Mouse (Mus musculus): ENCODE data around the gene Fam120b. TPM values are rescaled to one million over a fixed set of nuclear protein-coding genes. Genes with fewer than 3 reads are reported as not detected.
"Not testable (repeated sequence)": the region's sequence is repeated elsewhere in the genome, so short reads cannot be mapped to it uniquely, and the experiment has no call there.

Fam120b gene
- polyA plus RNA-seq, 1 experiment from 2014 or later = 14.7 TPM

GRCm38 (mm10) chr17:15440463-15441121 lies 44.6 kb downstream of the Fam120b start:
- Histone ChIP-seq H3K27me3 (no peaks in the 10 kb centered on the region), H3K27ac (no peak overlapping the region), H3K4me2 (peak overlapping the region; percentile 38), H3K4me3 (no peak overlapping the region), H3K9me3 (replicated peaks) (no peaks in the 10 kb centered on the region), H3K9ac (no peak overlapping the region), H3K4me1 (replicated peaks) (peaks cover 13% of the 10 kb centered on the region), H3K36me3 (no peaks in the 10 kb centered on the region)
- 11% methylated on average over 11 of the region's 11 CpGs for WGBS
- peak; percentile 43; the same call in 1 of the 2 replicates for ATAC-seq (replicated peaks; ENCODE audit: insufficient number of reproducible peaks, insufficient read depth, low FRiP score, low read depth)

- Histone ChIP-seq H3K4me3 (no peak overlapping the region), H3K27ac (no peak overlapping the region), H3K4me1 (replicated peaks) (peaks cover 6% of the 10 kb centered on the region), H3K9ac (no peak overlapping the region), H3K27me3 (no peaks in the 10 kb centered on the region; the same call in 1 of the 2 replicates), H3K36me3 (no peaks in the 10 kb centered on the region), H3K9me3 (replicated peaks) (no peaks in the 10 kb centered on the region), H3K4me2 (no peak overlapping the region)
- ATAC-seq (replicated peaks; ENCODE audit: insufficient number of reproducible peaks, insufficient read depth, low FRiP score, low read depth) = no peak
- WGBS = 68% methylated on average over 3 of the region's 3 CpGs
Observed at GRCm38 (mm10) chr17:15445421-15445820, 49.4 kb downstream of the Fam120b start.

GRCm38 (mm10) chr17:15447831-15448230 lies 51.8 kb downstream of the Fam120b start:
- 73% methylated on average over 5 of the region's 5 CpGs for WGBS

GRCm38 (mm10) chr17:15449144-15449543 lies 53.1 kb downstream of the Fam120b start:
- not testable (repeated sequence) for H3K27me3 ChIP-seq; ATAC-seq (replicated peaks; ENCODE audit: insufficient number of reproducible peaks, insufficient read depth, low FRiP score, low read depth); H3K27ac ChIP-seq; H3K4me1 ChIP-seq (replicated peaks); H3K36me3 ChIP-seq; H3K9me3 ChIP-seq (replicated peaks); H3K9ac ChIP-seq; H3K4me2 ChIP-seq; H3K4me3 ChIP-seq
- 82% methylated on average over 5 of the region's 6 CpGs for WGBS

More at GRCm38 (mm10) chr17:15447831-15448230, 51.8 kb downstream of the Fam120b start:
- ATAC-seq (replicated peaks; ENCODE audit: insufficient number of reproducible peaks, insufficient read depth, low FRiP score, low read depth) = no peak
- Histone ChIP-seq H3K9me3 (replicated peaks) (no peaks in the 10 kb centered on the region), H3K9ac (no peak overlapping the region), H3K4me1 (replicated peaks) (no peaks in the 10 kb centered on the region), H3K27ac (no peak overlapping the region), H3K27me3 (no peaks in the 10 kb centered on the region; the same call in 1 of the 2 replicates), H3K36me3 (no peaks in the 10 kb centered on the region), H3K4me3 (no peak overlapping the region), H3K4me2 (no peak overlapping the region)

- Histone ChIP-seq H3K4me1 (replicated peaks) (no peaks in the 10 kb centered on the region), H3K4me2 (no peak overlapping the region), H3K36me3 (no peaks in the 10 kb centered on the region), H3K9ac (no peak overlapping the region), H3K27ac (no peak overlapping the region), H3K27me3 (no peaks in the 10 kb centered on the region; the same call in 1 of the 2 replicates), H3K4me3 (no peak overlapping the region), H3K9me3 (replicated peaks) (no peaks in the 10 kb centered on the region)
- WGBS = 60% methylated on average over 3 of the region's 3 CpGs
- no peak for ATAC-seq (replicated peaks; ENCODE audit: insufficient number of reproducible peaks, insufficient read depth, low FRiP score, low read depth)
Observed at GRCm38 (mm10) chr17:15449606-15450005, 53.6 kb downstream of the Fam120b start.

- ATAC-seq (replicated peaks; ENCODE audit: insufficient number of reproducible peaks, insufficient read depth, low FRiP score, low read depth) = no peak
- H3K9me3 ChIP-seq (replicated peaks) = no peaks in the 10 kb centered on the region
- no peaks in the 10 kb centered on the region for H3K36me3 ChIP-seq
- H3K27ac ChIP-seq = no peak overlapping the region
- WGBS = 71% methylated on average over 4 of the region's 4 CpGs
- H3K4me1 ChIP-seq (replicated peaks) = no peaks in the 10 kb centered on the region
- no peak overlapping the region for H3K9ac ChIP-seq
- no peak overlapping the region for H3K4me2 ChIP-seq
- H3K4me3 ChIP-seq = no peak overlapping the region
- H3K27me3 ChIP-seq = no peaks in the 10 kb centered on the region
Observed at GRCm38 (mm10) chr17:15455203-15455602, 59.2 kb downstream of the Fam120b start.

- ATAC-seq (replicated peaks; ENCODE audit: insufficient number of reproducible peaks, insufficient read depth, low FRiP score, low read depth) = no peak
- Histone ChIP-seq H3K27me3 (no peaks in the 10 kb centered on the region), H3K27ac (no peak overlapping the region), H3K4me1 (replicated peaks) (peaks cover 3% of the 10 kb centered on the region; the same call in 1 of the 2 replicates), H3K36me3 (no peaks in the 10 kb centered on the region), H3K9ac (no peak overlapping the region), H3K4me3 (no peak overlapping the region), H3K9me3 (replicated peaks) (no peaks in the 10 kb centered on the region), H3K4me2 (no peak overlapping the region)
- 84% methylated on average over 2 of the region's 2 CpGs for WGBS
Observed at GRCm38 (mm10) chr17:15456595-15456994, 60.6 kb downstream of the Fam120b start.

- H3K4me2 ChIP-seq = no peak overlapping the region
- no peak for ATAC-seq (replicated peaks; ENCODE audit: insufficient number of reproducible peaks, insufficient read depth, low FRiP score, low read depth)
- H3K9ac ChIP-seq = no peak overlapping the region
- no peaks in the 10 kb centered on the region for H3K9me3 ChIP-seq (replicated peaks)
- H3K36me3 ChIP-seq = no peaks in the 10 kb centered on the region
- no peak overlapping the region for H3K4me3 ChIP-seq
- 81% methylated on average over 4 of the region's 4 CpGs for WGBS
- no peak overlapping the region for H3K27ac ChIP-seq
- H3K4me1 ChIP-seq (replicated peaks) = peaks cover 14% of the 10 kb centered on the region
- no peaks in the 10 kb centered on the region for H3K27me3 ChIP-seq
Observed at GRCm38 (mm10) chr17:15459761-15460160, 63.8 kb downstream of the Fam120b start.

GRCm38 (mm10) chr17:15461921-15462495 lies 66.0 kb downstream of the Fam120b start:
- no peak overlapping the region for H3K9ac ChIP-seq
- H3K4me3 ChIP-seq = no peak overlapping the region
- peak overlapping the region; percentile 95 for H3K27ac ChIP-seq
- H3K9me3 ChIP-seq (replicated peaks) = no peaks in the 10 kb centered on the region
- WGBS = 56% methylated on average over 6 of the region's 6 CpGs
- ATAC-seq (replicated peaks; ENCODE audit: insufficient number of reproducible peaks, insufficient read depth, low FRiP score, low read depth) = peak; percentile 95
- no peaks in the 10 kb centered on the region for H3K27me3 ChIP-seq
- no peaks in the 10 kb centered on the region for H3K36me3 ChIP-seq
- peak overlapping the region; percentile 43 for H3K4me2 ChIP-seq
- H3K4me1 ChIP-seq (replicated peaks) = peaks cover 14% of the 10 kb centered on the region

GRCm38 (mm10) chr17:15467669-15468068 lies 71.7 kb downstream of the Fam120b start:
- 0 out of 2 replicates have a peak, but pooled peaks have one; percentile 35 for ATAC-seq (replicated peaks; ENCODE audit: insufficient number of reproducible peaks, insufficient read depth, low FRiP score, low read depth)
- no peak overlapping the region for H3K9ac ChIP-seq
- peaks cover 22% of the 10 kb centered on the region for H3K36me3 ChIP-seq
- no peak overlapping the region for H3K4me3 ChIP-seq
- H3K4me1 ChIP-seq (replicated peaks) = peaks cover 2% of the 10 kb centered on the region
- H3K4me2 ChIP-seq = no peak overlapping the region
- no peak overlapping the region for H3K27ac ChIP-seq
- H3K27me3 ChIP-seq = no peaks in the 10 kb centered on the region
- WGBS = 20% methylated on average over 5 of the region's 5 CpGs
- H3K9me3 ChIP-seq (replicated peaks) = no peaks in the 10 kb centered on the region

- Histone ChIP-seq H3K27me3 (no peaks in the 10 kb centered on the region), H3K9me3 (replicated peaks) (no peaks in the 10 kb centered on the region), H3K4me1 (replicated peaks) (no peaks in the 10 kb centered on the region), H3K4me3 (no peak overlapping the region), H3K36me3 (peaks cover 71% of the 10 kb centered on the region), H3K9ac (no peak overlapping the region), H3K4me2 (no peak overlapping the region), H3K27ac (no peak overlapping the region)
- WGBS = 86% methylated on average over 4 of the region's 4 CpGs
- ATAC-seq (replicated peaks; ENCODE audit: insufficient number of reproducible peaks, insufficient read depth, low FRiP score, low read depth) = no peak
Observed at GRCm38 (mm10) chr17:15472671-15473070, 76.7 kb downstream of the Fam120b start.

Measured in heart, embryonic 15.5 days (tissue).